Mouse (Mus musculus) G1E (cell line): ENCODE data around the gene Dnajc11.

Source experiments
- CTCF ChIP-seq: IDR thresholded peaks from 2 replicates; pipeline ENCODE4 v1.5.1; 2012; ENCODE audit warnings: low read depth, low read length, inconsistent platforms, mixed read lengths
- GATA1 ChIP-seq: IDR thresholded peaks from 2 replicates; pipeline ENCODE4 v1.6.1; 2012; ENCODE audit warnings: borderline replicate concordance, low read length, inconsistent platforms, mixed read lengths
- POLR2AphosphoS5 ChIP-seq: IDR thresholded peaks from 2 replicates; pipeline ENCODE4 v1.6.1; 2012; ENCODE audit warnings: low read depth, low read length, inconsistent platforms; ENCODE audit not compliant: insufficient replicate concordance
- TAL1 ChIP-seq: conservative IDR thresholded peaks from 2 replicates; pipeline ENCODE4 v1.6.1; 2012; ENCODE audit warnings: low read depth, low read length, inconsistent platforms, mixed read lengths

DNA sequence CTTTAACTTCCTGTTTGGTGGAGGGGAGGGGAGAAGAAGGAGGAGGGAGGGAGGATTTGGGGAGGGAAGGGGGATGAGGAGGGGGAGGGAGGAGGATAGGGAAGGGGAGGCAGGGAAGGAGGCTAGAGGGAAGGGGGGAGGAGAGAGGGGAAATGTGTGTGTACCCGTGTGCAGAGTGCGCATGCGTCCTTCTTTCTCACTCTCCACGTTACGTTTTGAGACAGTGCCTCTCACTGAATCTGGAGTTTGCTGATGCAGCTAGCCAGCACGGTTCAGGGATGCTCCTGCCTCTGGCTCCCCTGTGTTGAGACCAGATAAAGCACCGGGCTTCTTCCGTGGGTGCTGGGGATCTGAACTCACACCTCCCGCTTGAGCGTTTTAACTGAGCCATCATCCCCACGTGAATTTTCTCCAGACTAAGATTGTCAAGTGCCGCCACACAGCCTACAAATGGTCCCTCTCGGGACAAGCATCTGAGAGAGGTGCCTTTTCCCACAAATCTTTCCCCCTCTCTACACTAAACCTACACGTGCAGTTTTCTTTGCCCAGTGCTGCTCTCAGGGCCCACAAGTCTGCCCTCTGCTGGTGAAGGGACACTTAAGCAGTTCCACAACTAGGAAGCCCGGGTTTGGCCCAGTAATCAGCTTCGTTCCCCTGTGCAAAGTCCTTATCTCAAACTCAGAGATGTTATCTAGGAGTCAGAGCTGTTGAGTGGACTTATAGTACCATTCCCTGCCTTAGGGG, 13.4 kb upstream of the Dnajc11 start:
- TF ChIP-seq CTCF (no peak), TAL1 (no peak), GATA1 (no peak), POLR2AphosphoS5 (no peak)
